Mouse (Mus musculus) c-Kit-negative CD71-positive TER-119-positive erythroid progenitor cells, embryonic 14.5 days (primary cell): ENCODE measurements around the gene Ccdc138.

Experiments
- DNase-seq: peaks from one replicate; pipeline ENCODE4 v3.0.0-alpha.2; 2013; ENCODE audit warnings: low read depth, low spot score

Gene Ccdc138

DNA sequence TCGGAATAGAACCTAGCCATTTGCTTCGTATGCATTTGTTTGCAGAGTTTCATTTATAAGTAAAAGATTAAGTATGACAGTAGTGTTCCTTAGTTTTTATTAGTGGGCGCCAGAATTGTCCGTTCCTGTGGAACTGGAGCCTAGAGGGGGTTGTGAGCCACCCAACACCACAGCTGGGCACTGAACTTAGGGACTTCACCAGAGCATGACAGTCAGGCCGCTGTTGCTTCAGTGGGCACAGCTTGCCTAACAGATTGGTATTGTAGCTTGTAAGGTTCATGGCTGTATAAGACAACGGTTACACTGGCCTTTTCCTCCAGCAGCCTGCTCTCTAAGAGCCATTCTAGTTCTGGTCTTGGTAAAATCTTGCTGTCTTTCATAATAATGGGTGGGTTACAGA lies 62.8 kb downstream of the Ccdc138 start:
- no peak for DNase-seq

- DNase-seq = no peak
Measured at GRCm38 (mm10) chr10:58585427-58586223, 87.9 kb downstream of the Ccdc138 start.

GRCm38 (mm10) chr10:58594486-58594885 lies 96.7 kb downstream of the Ccdc138 start:
- no peak for DNase-seq

- no peak for DNase-seq
Measured at GRCm38 (mm10) chr10:58595197-58595596, 97.4 kb downstream of the Ccdc138 start.

GRCm38 (mm10) chr10:58595821-58596220 lies 98.1 kb downstream of the Ccdc138 start:
- DNase-seq = no peak

- no peak for DNase-seq
Measured at GRCm38 (mm10) chr10:58600151-58600550, 102.4 kb downstream of the Ccdc138 start.

GRCm38 (mm10) chr10:58600983-58601382 lies 103.2 kb downstream of the Ccdc138 start:
- DNase-seq = no peak

DNA sequence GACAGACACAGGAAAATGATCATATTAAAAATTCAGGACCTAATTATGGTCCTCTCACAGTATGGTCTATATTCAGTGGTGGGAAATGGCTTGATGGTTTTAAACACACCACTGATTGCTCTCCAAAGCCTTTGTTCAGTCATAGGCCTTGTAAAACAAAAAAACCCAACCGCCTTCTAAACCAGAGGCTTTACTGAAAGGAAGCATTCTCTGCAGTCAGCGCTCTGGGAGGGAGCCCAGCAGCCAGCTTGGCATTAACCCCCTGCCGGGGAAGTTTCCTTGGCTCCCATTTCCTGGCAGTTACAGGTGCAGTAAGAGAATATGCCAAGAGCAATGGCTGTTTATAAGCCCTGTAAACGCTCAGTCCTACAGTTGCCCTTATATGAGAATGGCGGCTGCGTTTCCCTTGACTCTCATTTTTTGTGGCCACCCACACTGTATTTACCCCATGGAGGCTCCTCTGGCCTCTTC lies 103.7 kb downstream of the Ccdc138 start:
- no peak for DNase-seq

DNA sequence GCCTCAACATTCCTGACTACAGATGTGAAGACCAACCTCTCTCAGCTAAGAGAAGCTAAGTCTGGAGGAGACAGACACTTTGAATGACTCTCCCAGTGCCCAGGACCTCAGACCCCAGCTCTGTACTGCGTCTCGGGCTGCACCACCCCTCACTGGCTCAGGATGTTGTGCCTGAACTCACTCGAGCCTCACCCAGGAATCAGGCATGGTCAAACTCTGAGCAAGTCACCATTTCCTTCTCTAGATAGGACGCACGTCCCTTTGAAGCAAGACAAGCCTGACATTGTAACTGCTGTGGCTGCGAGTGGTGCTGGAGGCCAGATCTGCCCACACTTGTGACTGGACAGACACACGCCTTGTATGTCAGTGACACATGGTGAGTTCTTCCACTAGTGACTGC lies 104.2 kb downstream of the Ccdc138 start:
- no peak for DNase-seq

DNA sequence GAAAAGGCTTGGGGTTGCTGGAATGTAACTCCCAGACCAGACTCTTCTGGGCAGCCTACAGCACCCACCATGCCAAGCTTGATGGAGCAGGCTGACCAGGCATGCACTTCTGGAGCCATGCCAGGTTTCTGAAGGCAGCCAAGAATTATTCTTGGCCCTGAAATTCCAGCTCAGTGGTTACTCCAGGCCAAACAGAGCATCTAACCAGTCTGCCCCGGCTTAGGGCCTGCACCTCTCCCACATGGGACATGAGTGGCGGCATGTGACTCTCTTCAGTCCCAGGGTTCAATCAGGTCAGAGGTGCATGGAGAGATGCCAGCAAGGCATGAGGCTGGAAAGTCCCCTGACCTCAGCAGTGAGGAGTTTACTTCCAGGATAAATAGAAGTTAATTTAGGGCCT lies 107.0 kb downstream of the Ccdc138 start:
- no peak for DNase-seq

DNA sequence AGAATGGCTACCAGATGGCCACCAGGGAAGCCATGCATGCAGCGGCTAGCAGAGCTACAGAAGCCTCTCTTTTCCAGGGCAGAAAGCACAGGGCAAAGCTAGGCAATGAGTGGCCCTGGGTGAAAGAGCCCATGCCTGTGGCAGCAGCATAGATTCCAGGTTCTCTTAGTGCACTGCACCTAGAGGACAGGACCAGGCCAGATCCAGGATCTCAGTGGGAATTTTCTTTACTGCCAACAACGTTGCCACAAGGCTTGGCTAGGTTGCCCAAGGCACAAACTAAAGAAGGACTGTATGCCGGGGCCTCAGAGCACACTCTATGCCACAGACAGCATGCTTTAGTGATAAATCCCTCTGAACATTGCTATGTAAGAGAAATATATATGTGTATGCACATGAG lies 108.6 kb downstream of the Ccdc138 start:
- DNase-seq = no peak

DNA sequence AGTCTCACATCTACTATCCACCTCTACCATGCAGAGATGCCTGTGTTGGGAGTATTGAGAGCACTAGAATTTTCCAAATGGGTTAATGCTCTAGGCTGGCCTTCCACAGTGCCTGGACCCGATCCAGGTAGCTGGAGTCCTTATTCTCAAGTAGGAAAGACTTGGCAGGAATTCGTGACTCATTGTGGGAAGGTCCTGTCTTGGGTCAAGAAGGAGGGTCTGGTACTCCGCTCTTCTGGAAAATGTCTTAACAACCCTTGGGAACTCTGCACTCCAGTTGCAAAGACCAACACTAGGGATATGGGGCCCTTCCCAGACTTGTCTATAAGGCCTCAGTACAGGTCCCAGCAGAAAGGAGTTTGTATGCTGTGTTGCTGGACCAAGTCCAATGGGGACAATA lies 111.1 kb downstream of the Ccdc138 start:
- no peak for DNase-seq

- DNase-seq = no peak
Measured at GRCm38 (mm10) chr10:58610484-58611261, 112.9 kb downstream of the Ccdc138 start.

GRCm38 (mm10) chr10:58614601-58615000 lies 116.9 kb downstream of the Ccdc138 start:
- DNase-seq = no peak

DNA sequence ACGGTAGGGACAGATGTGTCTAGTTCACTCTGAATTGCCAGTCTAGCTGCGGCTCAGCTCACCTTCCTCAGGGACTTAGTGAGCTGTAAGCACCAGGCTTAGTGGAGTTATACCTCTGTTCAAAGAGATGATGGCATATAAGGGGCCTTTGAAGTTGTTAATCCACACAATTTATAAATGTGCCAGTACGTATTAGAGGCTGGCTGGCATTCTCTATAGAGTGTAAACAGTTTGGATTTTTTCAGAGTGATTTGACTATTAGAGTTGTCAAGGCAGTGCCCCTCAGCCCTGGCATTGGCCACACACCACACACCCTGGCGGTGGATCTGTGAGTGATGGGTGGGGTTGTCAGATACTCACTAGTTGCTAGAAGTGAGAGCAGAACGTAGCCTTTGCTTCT lies 118.8 kb downstream of the Ccdc138 start:
- DNase-seq = no peak

DNA sequence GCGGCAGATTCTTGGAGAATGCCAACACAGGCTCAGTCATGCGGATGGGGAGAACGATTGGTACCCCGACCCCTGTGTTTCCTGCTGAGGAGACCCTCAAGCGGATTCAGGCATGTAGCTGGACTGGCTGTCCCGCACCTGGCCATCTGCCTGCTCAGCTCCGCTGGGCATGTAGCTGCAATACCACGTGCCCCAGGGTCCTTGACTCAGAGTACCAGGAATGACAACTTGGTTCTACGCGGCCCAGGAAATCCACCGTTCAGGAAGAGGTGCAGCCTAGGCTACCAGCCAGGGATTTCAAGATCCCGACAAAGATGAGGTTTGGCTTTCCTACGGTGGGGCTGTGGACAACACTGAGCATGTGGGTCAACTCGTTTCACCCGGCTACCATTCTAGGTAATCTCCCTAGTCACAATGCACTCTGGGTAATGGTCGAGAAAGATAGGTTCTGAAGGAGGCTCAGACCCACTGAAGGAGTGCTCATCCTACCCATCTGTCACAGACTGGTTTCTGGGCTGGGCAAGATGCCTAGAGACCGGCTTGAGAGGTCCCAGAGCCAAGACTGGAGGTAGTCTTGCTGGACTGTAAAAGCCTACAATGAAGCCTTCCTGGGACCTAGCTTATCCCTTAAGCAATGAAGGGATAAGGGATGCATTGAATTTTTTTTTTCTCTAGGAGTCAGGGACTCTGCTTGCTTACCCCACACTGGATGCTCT lies 120.9 kb downstream of the Ccdc138 start:
- DNase-seq = no peak

DNA sequence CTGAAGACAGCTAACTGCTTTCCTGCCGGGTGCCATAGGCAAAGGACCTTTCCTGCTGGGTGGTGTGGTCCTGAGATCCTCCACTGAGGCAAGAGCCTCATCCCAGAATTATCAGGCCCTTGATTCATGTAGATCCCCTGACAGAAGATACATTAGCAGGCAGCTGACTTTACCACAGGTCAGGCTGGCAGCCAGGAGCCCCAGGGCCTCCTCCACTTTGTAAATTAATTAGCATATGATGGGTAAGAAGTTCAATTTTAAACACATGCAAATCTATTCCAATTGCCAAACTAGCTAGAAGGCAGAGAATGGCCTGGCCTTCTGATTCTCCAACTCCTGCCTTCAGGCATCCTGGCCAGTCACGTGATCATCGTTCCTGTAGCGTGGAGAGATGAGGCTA lies 121.5 kb downstream of the Ccdc138 start:
- DNase-seq = no peak

- no peak for DNase-seq
Measured at GRCm38 (mm10) chr10:58624848-58625711, 127.3 kb downstream of the Ccdc138 start.
